ENCODE assay signal across 10 mouse cellular contexts in the genomic region with DNA sequence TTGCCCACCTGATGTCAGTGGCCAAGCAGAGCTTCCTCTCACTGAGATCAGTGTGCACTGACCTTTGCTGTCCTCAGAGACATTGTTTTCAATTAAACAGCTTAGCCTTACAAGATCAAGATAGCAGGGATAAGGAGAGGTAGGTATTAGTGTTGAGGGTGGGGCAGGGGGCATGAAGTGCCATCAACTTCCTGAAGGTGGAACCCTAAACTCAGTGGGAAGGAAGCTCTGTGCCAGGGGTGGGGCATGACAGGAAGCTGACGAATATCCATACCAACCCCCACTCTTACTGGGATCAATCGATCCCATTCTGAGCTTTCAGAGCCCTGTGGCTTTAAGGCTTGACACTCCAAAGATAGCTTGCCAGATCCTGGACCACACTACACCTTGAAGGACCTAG.
A peak's percentile ranks its signal among the peaks of the same experiment; 100 is the strongest.
DNase-seq lines count a peak whose midpoint lies in the region; ATAC-seq and TF ChIP-seq lines count a peak whose summit lies in the region.
"Had no signal": no experiment of that assay in that cellular context is flagged by ENCODE, and none has a peak within 500 bp of the region (broad histone marks: within the 10 kb centered on the region; RNA-seq: fewer than 3 reads in every experiment).

No protein-coding gene starts in this region.

- peak; percentile 56 for DNase-seq in urinary bladder, postnatal 14 days (ENCODE audit: low spot score)
- no peak for DNase-seq in urinary bladder, postnatal 10 days (ENCODE audit: low spot score)
- peak; percentile 10 for DNase-seq in induced T-regulatory cell, adult 2 months (ENCODE audit: low read depth)
- DNase-seq in thymus, postnatal 25 days = peak; percentile 11
- DNase-seq in layer of hippocampus, adult 9-10 months (ENCODE audit: low spot score) = no peak
- DNase-seq in right cerebral cortex, postnatal 25 days = no peak
- DNase-seq: adrenal gland, postnatal 10 days; cerebellum, adult 9-10 months had no signal

- no peak for ATAC-seq in intestine, postnatal 0 days
- ATAC-seq in intestine, embryonic 16.5 days = no peak

- no peaks in the 10 kb centered on the region for H3K36me3 ChIP-seq in intestine, postnatal 0 days (ENCODE audit: control insufficient read depth, insufficient read depth)
- no peaks in the 10 kb centered on the region for H3K36me3 ChIP-seq in intestine, embryonic 16.5 days (ENCODE audit: control insufficient read depth, insufficient read depth, low read length)

- H3K9me3 ChIP-seq in intestine, postnatal 0 days (ENCODE audit: control insufficient read depth) = no peaks in the 10 kb centered on the region
- no peaks in the 10 kb centered on the region for H3K9me3 ChIP-seq in intestine, embryonic 16.5 days (ENCODE audit: control insufficient read depth, low read length)

- peak; percentile 67 for TF ChIP-seq CTCF in intestine, postnatal 0 days (IDR thresholded peaks at IDR 0.05; ENCODE audit: low read depth)

- no peak overlapping the region for H3K27ac ChIP-seq in intestine, postnatal 0 days (ENCODE audit: low read depth, low read length)
- no peak overlapping the region for H3K27ac ChIP-seq in intestine, embryonic 16.5 days (ENCODE audit: low read length)

- peaks cover 6% of the 10 kb centered on the region; the same call in 1 of the 2 replicates for H3K4me1 ChIP-seq in intestine, postnatal 0 days (replicated peaks; ENCODE audit: control insufficient read depth, insufficient read depth, low read length)
- H3K4me1 ChIP-seq in intestine, embryonic 16.5 days (ENCODE audit: control insufficient read depth, insufficient read depth, low read length) = peaks cover 39% of the 10 kb centered on the region

- WGBS in intestine, postnatal 0 days = 37% methylated on average over 2 of the region's 2 CpGs
- WGBS in intestine, embryonic 16.5 days = 42% methylated on average over 2 of the region's 2 CpGs

- no peak overlapping the region for H3K4me3 ChIP-seq in intestine, postnatal 0 days (ENCODE audit: low read depth, low read length)
- no peak overlapping the region for H3K4me3 ChIP-seq in intestine, embryonic 16.5 days (ENCODE audit: low read length)

- H3K9ac ChIP-seq in intestine, postnatal 0 days (ENCODE audit: low read depth, low read length) = no peak overlapping the region
- no peak overlapping the region for H3K9ac ChIP-seq in intestine, embryonic 16.5 days (ENCODE audit: low read depth, low read length)

- H3K4me2 ChIP-seq in intestine, postnatal 0 days (replicated peaks; ENCODE audit: low read depth) = no peak overlapping the region
- no peak overlapping the region for H3K4me2 ChIP-seq in intestine, embryonic 16.5 days (ENCODE audit: low read depth, low read length)

- H3K27me3 ChIP-seq in intestine, postnatal 0 days (replicated peaks; ENCODE audit: control insufficient read depth, insufficient read depth, low read length) = no peaks in the 10 kb centered on the region
- no peaks in the 10 kb centered on the region for H3K27me3 ChIP-seq in intestine, embryonic 16.5 days (replicated peaks; ENCODE audit: control insufficient read depth, insufficient read depth, low read length)

Comparison
In these comparisons a context has a peak if more than half of its experiments do, and no peak if none do; other contexts are left out.
1. DNase-seq: peak in urinary bladder, postnatal 14 days (single experiment), induced T-regulatory cell, adult 2 months (single experiment) and thymus, postnatal 25 days (single experiment); none in urinary bladder, postnatal 10 days (single experiment), layer of hippocampus, adult 9-10 months (single experiment) and right cerebral cortex, postnatal 25 days (single experiment).